Mouse (Mus musculus) C3H10T1/2 (cell line): ENCODE data around the gene Pomt2. TPM values are rescaled to one million over a fixed set of nuclear protein-coding genes. Genes with fewer than 3 reads are reported as not detected.

Source experiments
- polyA plus RNA-seq, 2 experiments: library from polyadenylated mRNA; unstranded; fragments of >200 nt; fragmentation: generic; extraction: Trizol; gene quantifications; one replicate each; pipeline ENCODE4 v1.2.1; 2012; ENCODE audit warnings: missing spikeins in 2 of 2

Gene Pomt2
- 1 to 10 TPM; 6.8 to 9.7 TPM for polyA plus RNA-seq

GRCm38 (mm10) chr12:87147395-87148089 is at the start of gene Pomt2:
Gene Pomt2 (minus strand): TSS chr12:87147968.

GRCm38 (mm10) chr12:87146966-87147365 is 802 bp downstream of the Pomt2 start, which contains the start of gene Gstz1:
Gene Gstz1 (plus strand): TSS chr12:87147165.

GRCm38 (mm10) chr12:87102165-87102631 is 45.6 kb downstream of the Pomt2 start, which contains the start of gene Ngb:
Gene Ngb (minus strand): TSS chr12:87102539.

Other genes starting within 250 kb of the Pomt2 start
- gene Cipc, start 200.9 kb downstream of the Pomt2 start, polyA plus RNA-seq = 1 to 10 TPM; 1.2 to 6.9 TPM
- gene Zdhhc22, start 157.5 kb downstream of the Pomt2 start, polyA plus RNA-seq = under 1 TPM; 0.01 to 0.15 TPM
- gene Tmem63c, start 126.6 kb downstream of the Pomt2 start, polyA plus RNA-seq = under 1 TPM in 1 of 2 experiments, not detected in 1; 0.13 TPM
- under 1 TPM; 0.01 to 0.25 TPM for gene Ngb, start 45.4 kb downstream of the Pomt2 start, polyA plus RNA-seq
- gene Gstz1, start 803 bp downstream of the Pomt2 start, polyA plus RNA-seq = 10 to 100 TPM; 21.1 to 49.3 TPM
- gene Samd15, start 51.8 kb upstream of the Pomt2 start, polyA plus RNA-seq = under 1 TPM; 0.05 to 0.54 TPM
- 1 to 10 TPM in 1 of 2 experiments, under 1 TPM in 1; 0.25 to 1.7 TPM for gene Tmed8, start 52.5 kb upstream of the Pomt2 start, polyA plus RNA-seq
- gene Noxred1, start 90.8 kb upstream of the Pomt2 start, polyA plus RNA-seq = under 1 TPM; 0.07 to 0.61 TPM
- 10 to 100 TPM in 1 of 2 experiments, 1 to 10 TPM in 1; 7.7 to 31.7 TPM for gene Vipas39, start 118.3 kb upstream of the Pomt2 start, polyA plus RNA-seq
- 100 to 1,000 TPM in 1 of 2 experiments, 10 to 100 TPM in 1; 63.0 to 114 TPM for gene Ahsa1, start 118.5 kb upstream of the Pomt2 start, polyA plus RNA-seq
- under 1 TPM; 0.29 to 0.93 TPM for gene Ism2, start 151.7 kb upstream of the Pomt2 start, polyA plus RNA-seq
- 10 to 100 TPM; 10.8 to 38.9 TPM for gene Sptlc2, start 240.4 kb upstream of the Pomt2 start, polyA plus RNA-seq